Mouse (Mus musculus) neutrophil, adult 59 days (primary cell): ENCODE results near the gene Nos1. TPM values are rescaled to one million over a fixed set of nuclear protein-coding genes. Genes with fewer than 3 reads are reported as not detected.

Experiments
- total RNA-seq, 2 experiments: library from RNA; stranded (reverse); gene quantifications; 1 replicate in 1 of 2; 2 replicates in 1 of 2; pipeline ENCODE4 v1.2.4; 2023

Nos1 gene
- not detected for total RNA-seq

GRCm38 (mm10) chr5:117780681-117781080 lies at the start of gene Nos1:
TSS of gene Nos1 (plus strand) at chr5:117781032.

GRCm38 (mm10) chr5:117976657-117977500 lies 196.0 kb downstream of the Nos1 start, which contains the start of gene Fbxo21:
TSS of gene Fbxo21 (plus strand) at chr5:117976730.

Other genes starting within 250 kb of the Nos1 start
- 1 to 10 TPM; 3.6 to 6.0 TPM for gene Fbxo21, start 195.7 kb downstream of the Nos1 start, total RNA-seq
- 10 to 100 TPM; 11.2 to 15.0 TPM for gene Tesc, start 246.7 kb downstream of the Nos1 start, total RNA-seq